Mouse (Mus musculus): ENCODE results near the gene Zfp541.

Zfp541 gene

DNA sequence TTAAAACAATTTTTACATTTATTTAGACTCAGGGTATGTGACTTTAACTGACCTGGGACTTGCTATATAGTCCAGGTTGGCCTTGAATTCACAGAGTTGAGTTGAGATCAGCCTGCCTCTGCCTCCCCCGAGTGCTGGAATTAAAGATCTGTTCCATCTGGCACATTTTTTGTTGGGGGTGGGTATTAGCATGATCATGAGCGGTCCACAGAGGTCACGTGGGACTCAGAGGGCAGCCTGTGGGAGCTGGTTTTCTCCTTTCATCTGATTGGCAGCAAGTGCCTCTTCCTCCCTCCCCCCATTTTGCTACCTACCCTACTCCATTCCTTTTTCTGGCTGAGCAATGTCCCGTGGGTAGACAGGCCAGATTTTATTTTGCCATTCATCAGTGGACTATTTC, 19.0 kb downstream of the Zfp541 start:
- DNase-seq (ENCODE audit: low spot score in 2 of 2): no peak

GRCm38 (mm10) chr7:16083361-16083760, 21.7 kb downstream of the Zfp541 start:
- DNase-seq (ENCODE audit: low spot score in 2 of 2): no peak

GRCm38 (mm10) chr7:16087587-16087986, 26.0 kb downstream of the Zfp541 start:
- no peak for DNase-seq (ENCODE audit: low spot score in 2 of 2)

DNA sequence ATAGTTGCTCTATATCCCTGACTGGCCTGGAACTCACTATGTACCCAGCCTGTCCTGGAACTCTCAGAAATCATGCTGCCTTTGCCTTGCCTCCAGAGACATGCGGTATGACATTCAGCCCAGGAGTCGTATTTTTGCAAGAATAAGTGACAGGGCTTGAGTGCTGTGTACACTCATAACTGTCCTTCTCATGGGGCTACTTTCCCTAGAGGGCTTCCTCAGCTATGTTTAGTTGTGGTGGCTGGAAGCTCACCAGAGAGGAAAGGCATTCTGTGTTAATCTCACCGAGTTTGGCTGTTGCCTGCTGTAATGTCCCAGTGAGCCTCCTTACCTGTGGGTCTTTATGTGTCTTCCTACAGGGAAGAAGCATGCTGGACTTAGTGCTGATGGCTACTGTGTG, 33.0 kb downstream of the Zfp541 start:
- no peak for DNase-seq (ENCODE audit: low spot score in 2 of 2)

GRCm38 (mm10) chr7:16098021-16099017, 36.7 kb downstream of the Zfp541 start, which contains the start of gene Napa:
Gene Napa, plus strand, starts transcription at chr7:16098458.
- DNase-seq (ENCODE audit: low spot score in 2 of 2): peak; percentile 99 to 100

DNA sequence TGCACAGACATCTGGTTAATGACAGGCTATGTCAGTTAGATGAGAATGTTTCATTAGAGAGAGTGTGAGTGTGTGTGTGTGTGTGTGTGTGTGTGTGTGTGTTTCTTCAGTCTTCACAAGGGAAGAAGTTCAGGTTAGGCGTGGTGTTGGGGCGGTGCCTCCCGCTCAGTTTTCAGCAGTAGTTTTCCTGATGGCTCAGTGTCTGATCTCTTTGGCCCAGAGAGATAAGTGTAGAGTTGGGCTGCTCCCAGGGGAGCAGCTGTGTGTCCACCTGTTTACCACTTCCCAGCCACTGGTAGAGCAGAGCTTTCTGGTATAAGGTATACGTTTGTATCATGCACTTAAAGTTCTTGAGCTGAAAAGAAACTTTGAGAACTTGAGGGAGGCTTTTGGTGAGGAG, 38.3 kb downstream of the Zfp541 start:
- DNase-seq (ENCODE audit: low spot score in 2 of 2): no peak

DNA sequence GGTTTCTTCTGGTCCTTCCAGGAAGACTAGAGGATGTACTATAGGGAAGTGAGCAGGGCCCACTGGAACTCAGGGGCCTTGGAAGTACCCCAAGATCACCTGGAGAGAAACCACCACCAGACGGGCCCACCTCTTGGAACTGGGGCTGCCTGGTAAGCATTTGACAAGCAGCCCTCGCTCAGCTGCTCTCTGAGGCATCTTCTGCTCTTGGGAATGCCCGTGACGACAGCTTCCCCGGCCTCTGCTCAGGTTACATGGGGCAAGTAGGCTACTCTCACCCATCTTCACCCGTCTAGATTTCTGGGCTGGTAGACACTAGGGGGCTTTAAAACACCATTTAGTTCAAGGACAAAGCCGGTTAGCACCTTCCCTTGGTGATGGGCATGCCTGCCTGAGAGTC, 39.5 kb downstream of the Zfp541 start:
- no peak for DNase-seq (ENCODE audit: low spot score in 2 of 2)

- DNase-seq (ENCODE audit: low spot score in 2 of 2): no peak
Measured at GRCm38 (mm10) chr7:16101726-16102475, 40.3 kb downstream of the Zfp541 start.

DNA sequence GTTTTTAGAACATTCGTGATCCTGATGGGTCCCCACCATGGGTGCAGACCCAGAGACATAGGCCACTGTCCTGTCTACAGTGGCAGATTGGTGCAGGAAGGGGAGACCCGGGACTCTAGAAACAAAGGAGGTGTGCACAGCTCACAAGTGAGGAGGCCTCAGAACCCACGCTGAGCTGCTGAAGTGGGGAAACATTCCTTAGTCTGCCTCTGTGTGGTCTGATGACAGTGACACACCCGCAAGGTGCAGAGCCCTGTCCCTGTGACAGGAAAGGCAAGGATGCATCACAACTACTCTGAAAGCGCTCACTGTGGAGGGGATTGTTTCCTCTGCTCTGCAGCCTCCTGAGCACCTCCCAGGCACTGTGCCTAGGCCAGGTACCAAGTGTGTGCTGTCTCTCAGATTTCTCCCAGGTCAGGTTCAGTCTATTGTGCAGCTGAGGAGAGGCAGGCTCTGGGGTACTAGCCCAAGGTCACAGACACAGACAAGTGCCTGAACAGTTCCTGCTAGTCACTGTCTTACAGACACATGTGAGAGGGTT, 41.1 kb downstream of the Zfp541 start:
- no peak for DNase-seq (ENCODE audit: low spot score in 2 of 2)

DNA sequence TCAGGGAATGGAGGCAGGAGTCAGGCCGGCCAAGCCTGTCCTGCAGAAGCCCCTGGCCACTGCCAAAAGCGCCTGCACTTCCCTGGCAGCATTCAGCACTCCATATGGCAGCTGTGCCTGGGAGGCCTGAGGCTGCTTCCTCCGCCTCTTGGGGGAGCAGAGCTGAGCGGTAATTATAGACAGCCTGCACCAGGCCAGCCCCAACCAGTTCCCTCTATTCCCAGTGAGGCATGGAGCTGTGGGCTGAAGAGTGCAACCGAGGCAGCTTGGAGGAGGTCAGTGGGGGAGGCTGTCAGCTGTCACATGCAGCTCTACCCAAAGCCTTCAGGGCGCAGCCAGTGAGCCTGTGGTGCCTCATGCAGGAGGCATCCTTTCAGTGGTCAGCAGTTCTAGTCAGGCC, 42.1 kb downstream of the Zfp541 start:
- DNase-seq (ENCODE audit: low spot score in 2 of 2): peak; percentile 63 to 71

GRCm38 (mm10) chr7:16104611-16105388, 43.2 kb downstream of the Zfp541 start:
- no peak for DNase-seq (ENCODE audit: low spot score in 2 of 2)

- peak in 1 of 2 experiments; percentile 8 for DNase-seq (ENCODE audit: low spot score in 2 of 2)
Measured at GRCm38 (mm10) chr7:16108886-16109542, 47.4 kb downstream of the Zfp541 start.

- DNase-seq (ENCODE audit: low spot score in 2 of 2): peak in 1 of 2 experiments; percentile 9
Measured at GRCm38 (mm10) chr7:16110158-16110557, 48.5 kb downstream of the Zfp541 start.

GRCm38 (mm10) chr7:16111284-16112090, 49.9 kb downstream of the Zfp541 start:
- DNase-seq (ENCODE audit: low spot score in 2 of 2): no peak

DNA sequence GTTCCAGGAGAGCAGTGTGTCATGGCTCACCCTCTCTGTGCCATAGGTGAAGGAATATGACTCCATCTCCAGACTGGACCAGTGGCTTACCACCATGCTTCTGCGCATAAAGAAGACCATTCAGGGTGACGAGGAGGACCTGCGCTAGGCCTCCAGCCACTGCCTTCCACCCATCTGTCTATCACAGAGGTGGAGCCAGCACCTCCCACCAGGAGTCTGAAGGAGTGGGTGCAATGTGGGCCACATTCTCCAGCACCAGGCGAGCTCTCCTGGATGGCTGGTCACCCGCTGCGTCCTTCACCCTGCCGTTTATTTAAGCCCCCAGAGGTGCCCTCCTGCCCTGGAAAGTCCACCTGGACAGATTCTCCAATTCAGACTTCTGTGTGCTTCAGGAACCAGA, 54.8 kb downstream of the Zfp541 start:
- DNase-seq (ENCODE audit: low spot score in 2 of 2): no peak

- no peak for DNase-seq (ENCODE audit: low spot score in 2 of 2)
Measured at GRCm38 (mm10) chr7:16117100-16117499, 55.5 kb downstream of the Zfp541 start.

DNA sequence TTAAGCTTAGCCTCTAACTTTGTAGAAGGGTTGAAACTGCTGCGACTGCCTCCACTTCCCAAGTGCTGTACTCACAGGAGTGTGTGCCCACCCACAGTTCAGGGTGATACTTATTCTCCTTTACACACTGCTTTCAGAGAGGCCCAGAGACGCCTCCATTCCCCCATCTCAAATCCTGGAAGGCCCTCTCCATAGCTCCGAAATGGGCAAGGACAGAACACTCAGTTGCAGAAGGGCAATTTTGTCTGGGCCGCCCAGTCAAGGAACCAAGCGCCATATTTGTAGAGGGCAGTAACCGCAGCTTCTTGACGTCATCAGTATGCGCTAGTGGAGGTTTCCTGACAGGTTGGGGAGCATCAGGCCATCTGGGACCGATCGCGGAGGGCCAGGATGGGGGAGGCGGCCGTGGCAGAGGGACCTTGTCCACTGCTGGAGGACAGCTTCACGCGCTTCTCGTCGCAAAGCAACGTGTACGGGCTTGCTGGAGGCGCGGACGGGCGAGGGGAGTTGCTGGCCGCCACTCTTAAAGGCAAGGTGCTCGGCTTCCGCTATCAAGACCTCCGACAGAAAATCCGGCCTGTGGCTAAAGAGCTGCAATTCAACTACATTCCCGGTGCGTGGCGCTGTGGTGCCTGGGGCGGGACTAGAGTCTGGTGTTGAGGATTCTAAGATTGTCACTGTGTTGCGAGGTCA, 58.1 kb downstream of the Zfp541 start, which contains the start of gene Kptn:
Gene Kptn (plus strand): TSS at position 327 of the 693 bp plus-strand sequence.
- peak; percentile 88 to 90 for DNase-seq (ENCODE audit: low spot score in 2 of 2)

- no peak for DNase-seq (ENCODE audit: low spot score in 2 of 2)
Measured at GRCm38 (mm10) chr7:16120262-16120600, 58.6 kb downstream of the Zfp541 start.

- no peak for DNase-seq (ENCODE audit: low spot score in 2 of 2)
Measured at GRCm38 (mm10) chr7:16125829-16126228, 64.2 kb downstream of the Zfp541 start.

- DNase-seq (ENCODE audit: low spot score in 2 of 2): no peak
Measured at GRCm38 (mm10) chr7:16128344-16128743, 66.7 kb downstream of the Zfp541 start.
